Mouse (Mus musculus) intestine, embryonic 14.5 days (tissue): ENCODE measurements at regions not wholly inside any gene's neighbourhood (a gene's known extent, or its start where the extent isn't known, plus 50 kb on each side); places are given as distances from the start of the nearest gene placed in this dataset.
"Not testable (repeated sequence)": the region's sequence is repeated elsewhere in the genome, so short reads cannot be mapped to it uniquely, and the experiment has no call there.

Source experiments
- ATAC-seq: fragments of 200-750 bp; cut with Nextera tagmentation; replicated peaks from 2 replicates; pipeline ENCODE4 v1.8.0; 2017; ENCODE audit warnings: low read depth, moderate number of reproducible peaks, moderate TSS enrichment, moderate library complexity; ENCODE audit not compliant: low FRiP score, low TSS enrichment
- DNase-seq: peaks from one replicate; pipeline ENCODE4 v3.0.0-alpha.2; 2018; ENCODE audit warnings: low spot score
- H3K27ac ChIP-seq: fragments of 300-500 bp; sonication (generic); 2 replicates; pipeline ENCODE4 v1.5.1; 2014; ENCODE audit warnings: low read depth, mild to moderate bottlenecking, control low read depth
- H3K27me3 ChIP-seq: fragments of 300-500 bp; sonication (generic); replicated peaks from 2 replicates; pipeline ENCODE4 v1.6.1; 2014; ENCODE audit warnings: low read length, control low read depth; ENCODE audit not compliant: control insufficient read depth, insufficient read depth
- H3K36me3 ChIP-seq: fragments of 300-500 bp; sonication (generic); 2 replicates; pipeline ENCODE4 v1.6.1; 2014; ENCODE audit warnings: low read length, control low read depth; ENCODE audit not compliant: control insufficient read depth, insufficient read depth
- H3K4me1 ChIP-seq: fragments of 300-500 bp; sonication (generic); replicated peaks from 2 replicates; pipeline ENCODE4 v1.6.1; 2014; ENCODE audit warnings: low read length, control low read depth, mixed read lengths; ENCODE audit not compliant: control insufficient read depth, insufficient read depth
- H3K4me2 ChIP-seq: fragments of 300-500 bp; sonication (generic); 2 replicates; pipeline ENCODE4 v1.6.1; 2014; ENCODE audit warnings: low read length
- H3K4me3 ChIP-seq: fragments of 300-500 bp; sonication (generic); 2 replicates; pipeline ENCODE4 v1.5.1; 2014; ENCODE audit warnings: low read depth, low read length, control low read depth, mixed read lengths
- H3K9ac ChIP-seq: fragments of 300-500 bp; sonication (generic); 2 replicates; pipeline ENCODE4 v1.6.1; 2014; ENCODE audit warnings: mild to moderate bottlenecking, low read length
- H3K9me3 ChIP-seq: fragments of 300-500 bp; sonication (generic); 2 replicates; pipeline ENCODE4 v1.6.1; 2016; ENCODE audit warnings: low read length, control low read depth; ENCODE audit not compliant: control insufficient read depth
- WGBS: fragments of 180-500 bp; shearing (Covaris S2); extraction: QIAGEN DNeasy Blood & Tissue Kit; methylation state at CpG from one replicate; pipeline ENCODE4 v1.1.7; 2014; 5-methylcytosine and 5-hydroxymethylcytosine counted together

GRCm38 (mm10) chr2:179148194-179148593, 294.0 kb upstream of the Cdh4 start:
- Histone ChIP-seq H3K4me1 (no peaks in the 10 kb centered on the region), H3K36me3 (no peaks in the 10 kb centered on the region), H3K4me2 (no peak overlapping the region), H3K4me3 (no peak overlapping the region), H3K9me3 (no peaks in the 10 kb centered on the region), H3K27ac (no peak overlapping the region), H3K27me3 (no peaks in the 10 kb centered on the region), H3K9ac (no peak overlapping the region)
- 52% methylated on average over 5 of the region's 5 CpGs for WGBS
- DNase-seq (no peak), ATAC-seq (no peak)

GRCm38 (mm10) chr2:179148667-179149066, 293.6 kb upstream of the Cdh4 start:
- 69% methylated on average over 4 of the region's 4 CpGs for WGBS
- no peak overlapping the region for H3K9ac ChIP-seq
- no peak overlapping the region for H3K4me2 ChIP-seq
- H3K36me3 ChIP-seq, result no peaks in the 10 kb centered on the region
- ATAC-seq (no peak), DNase-seq (no peak)
- no peak overlapping the region for H3K27ac ChIP-seq
- H3K9me3 ChIP-seq, result no peaks in the 10 kb centered on the region
- no peaks in the 10 kb centered on the region for H3K4me1 ChIP-seq
- no peaks in the 10 kb centered on the region for H3K27me3 ChIP-seq
- no peak overlapping the region for H3K4me3 ChIP-seq

GRCm38 (mm10) chr2:179158881-179159280, 283.4 kb upstream of the Cdh4 start:
- no peak overlapping the region for H3K9ac ChIP-seq
- H3K4me3 ChIP-seq, result no peak overlapping the region
- no peak for DNase-seq
- no peaks in the 10 kb centered on the region for H3K36me3 ChIP-seq
- H3K27me3 ChIP-seq, result no peaks in the 10 kb centered on the region
- H3K9me3 ChIP-seq, result no peaks in the 10 kb centered on the region
- WGBS, result 88% methylated on average over 9 of the region's 9 CpGs
- ATAC-seq, result no peak
- no peak overlapping the region for H3K27ac ChIP-seq
- no peaks in the 10 kb centered on the region for H3K4me1 ChIP-seq
- no peak overlapping the region for H3K4me2 ChIP-seq

- Histone ChIP-seq H3K27ac (no peak overlapping the region), H3K4me3 (no peak overlapping the region), H3K4me1 (no peaks in the 10 kb centered on the region), H3K27me3 (no peaks in the 10 kb centered on the region), H3K36me3 (no peaks in the 10 kb centered on the region), H3K9me3 (no peaks in the 10 kb centered on the region), H3K4me2 (no peak overlapping the region), H3K9ac (no peak overlapping the region)
- DNase-seq, result no peak
- WGBS, result 86% methylated on average over 5 of the region's 5 CpGs
- ATAC-seq, result no peak
Measured at GRCm38 (mm10) chr2:179163116-179163515, 279.1 kb upstream of the Cdh4 start.

GRCm38 (mm10) chr2:179170157-179170556, 272.1 kb upstream of the Cdh4 start:
- no peak for ATAC-seq
- H3K27ac ChIP-seq, result no peak overlapping the region

GRCm38 (mm10) chr2:179170608-179171007, 271.6 kb upstream of the Cdh4 start:
- Histone ChIP-seq H3K4me2 (no peak overlapping the region), H3K9me3 (no peaks in the 10 kb centered on the region), H3K4me3 (no peak overlapping the region), H3K27me3 (no peaks in the 10 kb centered on the region), H3K9ac (no peak overlapping the region), H3K27ac (no peak overlapping the region), H3K4me1 (no peaks in the 10 kb centered on the region), H3K36me3 (no peaks in the 10 kb centered on the region)
- WGBS, result 34% methylated on average over 3 of the region's 3 CpGs
- ATAC-seq, result 0 out of 2 replicates have a peak, but pooled peaks have one; percentile 23
- DNase-seq, result no peak

More at GRCm38 (mm10) chr2:179170157-179170556, 272.1 kb upstream of the Cdh4 start:
- Histone ChIP-seq H3K9me3 (no peaks in the 10 kb centered on the region), H3K4me1 (no peaks in the 10 kb centered on the region), H3K4me3 (no peak overlapping the region), H3K36me3 (no peaks in the 10 kb centered on the region), H3K9ac (no peak overlapping the region), H3K27me3 (no peaks in the 10 kb centered on the region), H3K4me2 (no peak overlapping the region)
- 48% methylated on average over 6 of the region's 6 CpGs for WGBS
- DNase-seq, result no peak

GRCm38 (mm10) chr2:179176835-179177530, 265.2 kb upstream of the Cdh4 start:
- peak overlapping the region; percentile 40 for H3K4me2 ChIP-seq
- DNase-seq, H3K36me3 ChIP-seq, H3K9me3 ChIP-seq, H3K27ac ChIP-seq, H3K27me3 ChIP-seq, H3K9ac ChIP-seq, H3K4me1 ChIP-seq: not testable (repeated sequence)
- 4% methylated on average over 23 of the region's 35 CpGs for WGBS
- 0 out of 2 replicates have a peak, but pooled peaks have one; percentile 64 for ATAC-seq
- peak overlapping the region; percentile 10; the same call in 1 of the 2 replicates for H3K4me3 ChIP-seq

GRCm38 (mm10) chr2:179181366-179181765, 260.9 kb upstream of the Cdh4 start:
- Histone ChIP-seq H3K27ac (no peak overlapping the region), H3K36me3 (no peaks in the 10 kb centered on the region), H3K4me2 (no peak overlapping the region), H3K9me3 (no peaks in the 10 kb centered on the region), H3K4me3 (no peak overlapping the region), H3K4me1 (no peaks in the 10 kb centered on the region), H3K9ac (no peak overlapping the region), H3K27me3 (0 out of 2 replicates have a peak, but pooled peaks cover 5% of the 10 kb centered on the region)
- ATAC-seq (no peak), DNase-seq (no peak)
- 54% methylated on average over 3 of the region's 3 CpGs for WGBS

GRCm38 (mm10) chr2:179182123-179182522, 260.1 kb upstream of the Cdh4 start:
- no peak for DNase-seq

More at GRCm38 (mm10) chr2:179182123-179182522, 260.1 kb upstream of the Cdh4 start:
- H3K9ac ChIP-seq, result no peak overlapping the region
- H3K36me3 ChIP-seq, result no peaks in the 10 kb centered on the region
- no peaks in the 10 kb centered on the region for H3K9me3 ChIP-seq
- H3K4me3 ChIP-seq, result no peak overlapping the region
- no peak for ATAC-seq
- H3K4me2 ChIP-seq, result no peak overlapping the region
- no peaks in the 10 kb centered on the region for H3K27me3 ChIP-seq
- no peak overlapping the region for H3K27ac ChIP-seq
- 93% methylated on average over 4 of the region's 4 CpGs for whole genome bisulfite sequencing
- H3K4me1 ChIP-seq, result no peaks in the 10 kb centered on the region
